Mouse (Mus musculus) embryonic facial prominence, embryonic 13.5 days (tissue): ENCODE data around the gene Prdm12. TPM values are rescaled to one million over a fixed set of nuclear protein-coding genes. Genes with fewer than 3 reads are reported as not detected.

ENCODE experiments used
- ATAC-seq: fragments of 200-750 bp; cut with Nextera tagmentation; 2 replicates; pipeline ENCODE4 v1.8.0; 2017; ENCODE audit warnings: low read depth; ENCODE audit not compliant: insufficient number of reproducible peaks, insufficient read depth, low FRiP score, low TSS enrichment
- H3K27ac ChIP-seq: fragments of 300-500 bp; sonication (generic); 2 replicates; pipeline ENCODE4 v1.5.1; 2015; ENCODE audit warnings: moderate library complexity, mild to moderate bottlenecking, inconsistent platforms
- H3K27me3 ChIP-seq: fragments of 300-500 bp; sonication (generic); 2 replicates; pipeline ENCODE4 v1.6.1; 2015; ENCODE audit warnings: mild to moderate bottlenecking, inconsistent platforms
- H3K36me3 ChIP-seq: fragments of 300-500 bp; sonication (generic); 2 replicates; pipeline ENCODE4 v1.6.1; 2015; ENCODE audit warnings: mild to moderate bottlenecking, inconsistent platforms
- H3K4me1 ChIP-seq: fragments of 300-500 bp; sonication (generic); 2 replicates; pipeline ENCODE4 v1.6.1; 2015; ENCODE audit warnings: inconsistent platforms
- H3K4me2 ChIP-seq: fragments of 300-500 bp; sonication (generic); 2 replicates; pipeline ENCODE4 v1.6.1; 2015; ENCODE audit warnings: moderate library complexity, mild to moderate bottlenecking, inconsistent platforms
- H3K4me3 ChIP-seq: fragments of 300-500 bp; sonication (generic); 2 replicates; pipeline ENCODE4 v1.5.1; 2015; ENCODE audit warnings: mild to moderate bottlenecking, inconsistent platforms
- H3K9ac ChIP-seq: fragments of 300-500 bp; sonication (generic); 2 replicates; pipeline ENCODE4 v1.6.1; 2015; ENCODE audit warnings: mild to moderate bottlenecking, inconsistent platforms
- H3K9me3 ChIP-seq: fragments of 300-500 bp; sonication (generic); 2 replicates; pipeline ENCODE4 v1.6.1; 2016; ENCODE audit warnings: inconsistent platforms
- WGBS: fragments of 180-500 bp; shearing (Covaris S2); methylation state at CpG from one replicate; pipeline ENCODE4 v1.1.7; 2015; ENCODE audit warnings: mixed read lengths; 5-methylcytosine and 5-hydroxymethylcytosine counted together
- polyA plus RNA-seq: library from polyadenylated mRNA; unstranded; fragments of >200 nt; fragmentation: Nextera tagmentation; extraction: Ambion mirVana; gene quantifications from 2 replicates; pipeline ENCODE4 v1.2.1, GENCODE M21; 2015

Gene Prdm12
- polyA plus RNA-seq, 1 experiment from 2014 or later, result 0.08 TPM

DNA sequence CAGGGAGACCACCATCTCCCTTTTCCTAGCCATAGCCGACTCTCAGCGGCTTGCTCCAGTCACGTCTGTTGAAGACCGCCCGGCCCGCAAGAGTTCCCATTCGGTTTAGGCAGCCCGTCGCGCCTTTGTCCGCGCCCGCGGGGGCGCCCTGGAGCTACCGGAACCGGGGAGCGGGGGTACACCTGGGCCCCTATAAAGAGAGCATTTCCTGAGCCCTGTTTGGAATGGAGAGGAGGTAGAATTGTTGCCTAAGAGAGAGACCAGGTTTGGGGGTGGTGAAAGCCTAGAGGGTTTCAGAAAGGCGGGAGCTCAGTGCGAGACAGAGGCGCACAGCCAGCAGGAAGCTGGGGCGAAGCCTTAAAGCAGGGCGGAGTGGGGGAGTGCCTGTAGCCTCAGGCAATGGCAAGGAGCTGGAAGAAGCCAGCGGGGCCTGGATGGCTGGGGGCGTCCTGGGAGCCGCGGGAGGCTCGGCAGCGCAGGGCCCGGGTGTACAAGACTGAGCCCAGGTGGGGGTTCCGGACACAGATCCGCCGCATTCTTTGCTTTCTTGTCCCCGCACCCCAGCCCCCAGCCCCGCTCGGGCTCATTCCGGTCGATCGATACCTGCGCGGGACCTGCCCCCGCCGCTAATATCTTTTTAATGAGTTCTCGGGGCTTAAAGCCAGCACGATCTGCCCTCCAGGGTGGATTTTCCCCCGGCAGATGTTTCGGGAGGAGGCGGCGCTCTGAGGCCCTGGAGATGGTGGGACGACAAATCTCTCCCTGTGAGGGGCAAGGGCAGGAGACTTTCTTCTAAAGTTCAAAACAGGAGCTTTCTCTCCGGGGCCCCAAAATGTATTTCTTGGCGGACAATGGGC, 4.3 kb upstream of the Prdm12 start:
- H3K27ac ChIP-seq, result no peak overlapping the region
- H3K36me3 ChIP-seq, result no peaks in the 10 kb centered on the region
- ATAC-seq, result no peak
- 1% methylated on average over 52 of the region's 52 CpGs for WGBS
- H3K4me3 ChIP-seq, result peak overlapping the region; percentile 33
- H3K4me2 ChIP-seq, result peak overlapping the region; percentile 53
- no peaks in the 10 kb centered on the region for H3K9me3 ChIP-seq
- H3K4me1 ChIP-seq, result peaks cover 41% of the 10 kb centered on the region
- peak overlapping the region; percentile 40 for H3K9ac ChIP-seq
- H3K27me3 ChIP-seq, result peaks cover 100% of the 10 kb centered on the region

GRCm38 (mm10) chr2:31636138-31636741, 3.6 kb upstream of the Prdm12 start:
- no peaks in the 10 kb centered on the region for H3K9me3 ChIP-seq
- no peak for ATAC-seq
- H3K4me2 ChIP-seq, result peak overlapping the region; percentile 53
- H3K36me3 ChIP-seq, result no peaks in the 10 kb centered on the region
- H3K4me3 ChIP-seq, result peak overlapping the region; percentile 33
- H3K4me1 ChIP-seq, result peaks cover 49% of the 10 kb centered on the region
- peak overlapping the region; percentile 44 for H3K9ac ChIP-seq
- under 1% methylated on average over 48 of the region's 48 CpGs for WGBS
- no peak overlapping the region for H3K27ac ChIP-seq
- peaks cover 100% of the 10 kb centered on the region for H3K27me3 ChIP-seq

DNA sequence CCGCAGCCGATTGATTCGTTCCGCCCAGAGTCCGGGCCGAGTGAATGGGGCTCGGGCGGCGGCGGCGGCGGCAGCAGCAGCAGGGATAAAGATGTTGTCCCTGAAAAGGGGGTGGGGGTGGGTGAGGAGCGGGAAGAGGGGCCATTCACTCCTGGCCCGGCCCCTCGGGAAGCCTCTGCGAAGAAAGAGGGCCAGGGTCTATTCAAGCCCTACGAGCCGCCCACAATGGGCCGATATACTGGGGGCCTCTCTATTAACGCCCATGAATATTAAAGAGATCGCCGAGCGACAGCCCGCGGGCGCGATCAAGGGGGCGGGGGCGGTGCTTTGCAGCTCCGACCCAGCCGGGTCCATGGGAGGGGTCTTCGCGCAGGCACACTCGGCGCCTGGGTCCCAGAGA, 3.1 kb upstream of the Prdm12 start:
- no peaks in the 10 kb centered on the region for H3K36me3 ChIP-seq
- H3K27ac ChIP-seq, result no peak overlapping the region
- peak overlapping the region; percentile 44; the same call in 1 of the 2 replicates for H3K9ac ChIP-seq
- peak overlapping the region; percentile 53 for H3K4me2 ChIP-seq
- H3K4me1 ChIP-seq, result peaks cover 52% of the 10 kb centered on the region
- peak overlapping the region; percentile 33 for H3K4me3 ChIP-seq
- 1% methylated on average over 35 of the region's 35 CpGs for WGBS
- H3K9me3 ChIP-seq, result no peaks in the 10 kb centered on the region
- ATAC-seq, result no peak
- H3K27me3 ChIP-seq, result peaks cover 100% of the 10 kb centered on the region

- no peaks in the 10 kb centered on the region for H3K9me3 ChIP-seq
- peaks cover 52% of the 10 kb centered on the region for H3K4me1 ChIP-seq
- ATAC-seq, result no peak
- H3K4me2 ChIP-seq, result peak overlapping the region; percentile 53
- no peaks in the 10 kb centered on the region for H3K36me3 ChIP-seq
- peak overlapping the region; percentile 33 for H3K4me3 ChIP-seq
- peaks cover 100% of the 10 kb centered on the region for H3K27me3 ChIP-seq
- no peak overlapping the region for H3K9ac ChIP-seq
- H3K27ac ChIP-seq, result no peak overlapping the region
- 0% methylated on average over 12 of the region's 12 CpGs for WGBS
Observed at GRCm38 (mm10) chr2:31637311-31637710, 2.5 kb upstream of the Prdm12 start.

DNA sequence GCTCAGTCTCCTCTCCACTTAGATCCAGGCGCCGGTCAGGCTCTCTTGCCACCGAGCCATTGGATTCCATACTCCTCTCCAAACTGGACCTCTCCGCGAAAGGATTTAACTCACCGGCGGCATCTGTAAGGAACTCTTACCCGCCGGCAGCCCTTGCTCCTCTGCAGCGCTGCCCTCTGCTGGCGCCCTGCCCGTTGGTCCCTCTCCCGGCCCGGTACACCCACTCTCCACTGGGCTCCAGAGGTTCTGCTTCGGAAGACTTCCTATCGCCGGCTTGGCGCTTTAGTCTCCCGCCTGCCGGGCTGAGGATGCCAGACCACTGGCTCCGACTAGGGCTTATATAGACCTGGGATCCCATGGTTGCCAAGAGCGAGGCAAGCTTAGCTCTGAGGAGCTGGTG, 2.0 kb upstream of the Prdm12 start:
- Histone ChIP-seq H3K36me3 (no peaks in the 10 kb centered on the region), H3K9ac (no peak overlapping the region), H3K4me3 (peak overlapping the region; percentile 33), H3K4me2 (peak overlapping the region; percentile 53), H3K9me3 (no peaks in the 10 kb centered on the region), H3K27me3 (peaks cover 100% of the 10 kb centered on the region), H3K4me1 (peaks cover 52% of the 10 kb centered on the region), H3K27ac (no peak overlapping the region)
- no peak for ATAC-seq
- under 1% methylated on average over 22 of the region's 22 CpGs for WGBS

- WGBS, result 1% methylated on average over 34 of the region's 34 CpGs
- Histone ChIP-seq H3K9me3 (no peaks in the 10 kb centered on the region), H3K9ac (no peak overlapping the region), H3K36me3 (no peaks in the 10 kb centered on the region), H3K4me3 (peak overlapping the region; percentile 13), H3K27ac (no peak overlapping the region), H3K4me2 (peak overlapping the region; percentile 9; the same call in 1 of the 2 replicates), H3K4me1 (peaks cover 52% of the 10 kb centered on the region), H3K27me3 (peaks cover 100% of the 10 kb centered on the region)
- no peak for ATAC-seq
Observed at GRCm38 (mm10) chr2:31638581-31639465, 1.0 kb upstream of the Prdm12 start.

DNA sequence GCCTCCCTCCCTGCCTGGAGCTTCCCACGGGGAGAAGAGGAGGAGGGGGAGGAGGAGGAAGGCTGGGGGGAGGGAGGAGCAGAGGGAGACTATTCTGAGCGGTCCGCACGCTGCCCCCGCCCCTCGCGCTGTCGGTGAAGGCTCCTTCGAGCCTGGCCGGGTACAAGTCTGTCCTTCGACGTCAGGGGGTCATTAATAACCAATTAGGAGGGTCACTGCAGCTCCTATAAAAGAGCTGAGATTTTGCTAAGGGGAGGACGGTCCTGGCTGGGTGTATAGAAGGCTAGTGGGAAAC, 424 bp upstream of the Prdm12 start:
- Histone ChIP-seq H3K27me3 (peaks cover 100% of the 10 kb centered on the region), H3K27ac (no peak overlapping the region), H3K4me2 (peak overlapping the region; percentile 9; the same call in 1 of the 2 replicates), H3K4me3 (peak overlapping the region; percentile 13), H3K4me1 (peaks cover 52% of the 10 kb centered on the region), H3K9ac (no peak overlapping the region), H3K36me3 (no peaks in the 10 kb centered on the region), H3K9me3 (no peaks in the 10 kb centered on the region)
- ATAC-seq, result no peak
- 0% methylated on average over 12 of the region's 13 CpGs for WGBS

DNA sequence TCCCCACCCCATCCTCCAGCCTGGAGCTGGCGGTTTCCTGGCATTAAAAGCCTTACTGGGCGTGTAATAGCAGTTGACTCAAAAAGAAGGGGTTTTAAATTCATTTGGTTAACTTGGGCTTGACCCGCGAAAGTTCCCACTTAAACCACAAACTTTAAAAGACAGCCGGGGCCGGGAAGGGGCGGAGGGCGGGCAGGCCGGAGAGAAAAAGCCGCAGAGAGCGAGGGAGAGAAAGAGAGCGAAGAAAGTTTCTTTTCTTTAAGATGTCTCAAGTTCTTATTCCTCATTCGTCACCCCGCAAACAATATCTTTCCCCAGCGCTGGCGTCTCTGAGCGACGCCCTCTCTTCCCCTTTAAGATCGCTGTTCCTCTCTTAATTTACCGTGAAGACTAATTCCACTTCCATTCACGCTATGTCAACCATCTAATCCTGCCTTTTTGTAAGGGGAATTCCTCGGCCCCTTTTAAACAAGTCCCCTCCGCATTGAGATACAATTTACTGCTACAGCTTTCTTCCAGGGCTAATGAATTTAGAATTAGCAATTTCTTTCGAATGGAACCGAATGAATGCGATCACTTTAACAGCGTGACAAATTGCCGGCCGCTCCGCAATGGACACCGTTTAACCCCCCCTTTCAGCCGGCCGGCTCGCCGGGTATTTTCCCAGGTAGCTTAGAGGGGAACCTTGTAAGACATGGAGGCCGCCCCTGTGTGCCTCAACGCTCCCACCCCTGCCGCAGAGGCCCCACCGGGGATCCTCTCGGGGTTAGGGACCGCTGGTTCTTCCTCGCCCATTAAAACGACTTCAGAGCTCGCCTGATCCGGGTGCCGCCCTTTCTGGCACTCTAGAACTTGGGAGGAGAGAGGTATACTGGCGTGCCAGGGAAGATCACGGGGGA, 1.0 kb downstream of the Prdm12 start:
- Histone ChIP-seq H3K4me1 (peaks cover 45% of the 10 kb centered on the region), H3K9me3 (no peaks in the 10 kb centered on the region), H3K4me3 (peak overlapping the region; percentile 20), H3K27ac (no peak overlapping the region), H3K9ac (no peak overlapping the region), H3K27me3 (peaks cover 100% of the 10 kb centered on the region), H3K4me2 (peak overlapping the region; percentile 42), H3K36me3 (no peaks in the 10 kb centered on the region)
- ATAC-seq, result no peak
- WGBS, result under 1% methylated on average over 48 of the region's 48 CpGs

DNA sequence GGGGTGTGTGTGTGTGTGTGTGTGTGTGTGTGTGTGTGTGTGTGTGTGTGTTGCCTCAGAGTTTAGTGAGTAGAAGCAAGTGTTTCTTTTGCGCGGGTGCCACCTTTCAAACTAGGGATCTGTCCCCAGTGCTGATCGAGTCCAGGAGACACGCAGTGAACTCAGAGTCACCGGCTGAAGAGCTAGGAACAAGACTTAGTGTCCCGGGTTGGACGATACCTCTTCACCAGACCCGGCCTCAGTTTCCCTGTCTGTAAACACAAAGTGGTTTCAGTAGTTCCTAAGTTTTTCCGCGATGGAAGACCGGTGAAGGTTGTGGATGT, 1.6 kb downstream of the Prdm12 start:
- Histone ChIP-seq H3K9ac (no peak overlapping the region), H3K4me3 (0 out of 2 replicates have a peak overlapping the region, but pooled peaks have one; percentile 20), H3K9me3 (no peaks in the 10 kb centered on the region), H3K36me3 (no peaks in the 10 kb centered on the region), H3K4me1 (peaks cover 39% of the 10 kb centered on the region), H3K4me2 (no peak overlapping the region; the same call in 1 of the 2 replicates), H3K27me3 (peaks cover 100% of the 10 kb centered on the region), H3K27ac (no peak overlapping the region)
- ATAC-seq, result no peak
- under 1% methylated on average over 11 of the region's 11 CpGs for WGBS

DNA sequence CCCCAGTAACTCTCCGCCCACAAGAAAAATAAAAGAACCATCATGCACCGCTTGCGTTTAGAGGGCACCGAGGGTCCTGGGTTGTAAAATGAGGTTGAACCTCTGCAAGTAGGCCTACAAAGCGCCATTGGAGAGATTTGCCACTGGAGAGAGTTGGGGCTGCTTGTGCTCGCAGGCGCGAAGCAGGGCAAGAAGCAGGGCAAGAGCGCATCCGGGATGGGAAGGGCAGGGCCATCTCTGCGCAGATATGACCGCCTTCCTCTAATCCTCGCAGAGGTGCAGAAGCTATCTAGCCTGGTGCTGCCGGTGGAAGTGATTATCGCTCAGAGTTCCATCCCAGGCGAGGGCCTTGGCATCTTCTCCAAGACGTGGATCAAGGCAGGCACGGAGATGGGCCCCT, 2.1 kb downstream of the Prdm12 start:
- Histone ChIP-seq H3K27me3 (peaks cover 100% of the 10 kb centered on the region), H3K27ac (no peak overlapping the region), H3K4me1 (peaks cover 34% of the 10 kb centered on the region), H3K9me3 (no peaks in the 10 kb centered on the region), H3K4me2 (no peak overlapping the region), H3K36me3 (no peaks in the 10 kb centered on the region), H3K9ac (no peak overlapping the region), H3K4me3 (no peak overlapping the region)
- ATAC-seq, result no peak
- 1% methylated on average over 18 of the region's 18 CpGs for WGBS
